Mouse (Mus musculus) small intestine, adult 2 months (tissue): ENCODE data around the gene Cpm.

Experiments used
- CTCF ChIP-seq: fragments of 200-500 bp; IDR thresholded peaks from 2 replicates; pipeline ENCODE4 v1.5.1; 2012; ENCODE audit warnings: low read depth, mild to moderate bottlenecking, control low read depth, inconsistent platforms, low read length, moderate library complexity, mixed read lengths; ENCODE audit not compliant: insufficient replicate concordance, insufficient read length; ENCODE audit errors: extremely low read depth
- POLR2A ChIP-seq: fragments of 200-500 bp; IDR thresholded peaks from 2 replicates; pipeline ENCODE4 v1.6.1; 2012; ENCODE audit warnings: low read depth, mild to moderate bottlenecking, control low read depth, inconsistent platforms, low read length, moderate library complexity

DNA sequence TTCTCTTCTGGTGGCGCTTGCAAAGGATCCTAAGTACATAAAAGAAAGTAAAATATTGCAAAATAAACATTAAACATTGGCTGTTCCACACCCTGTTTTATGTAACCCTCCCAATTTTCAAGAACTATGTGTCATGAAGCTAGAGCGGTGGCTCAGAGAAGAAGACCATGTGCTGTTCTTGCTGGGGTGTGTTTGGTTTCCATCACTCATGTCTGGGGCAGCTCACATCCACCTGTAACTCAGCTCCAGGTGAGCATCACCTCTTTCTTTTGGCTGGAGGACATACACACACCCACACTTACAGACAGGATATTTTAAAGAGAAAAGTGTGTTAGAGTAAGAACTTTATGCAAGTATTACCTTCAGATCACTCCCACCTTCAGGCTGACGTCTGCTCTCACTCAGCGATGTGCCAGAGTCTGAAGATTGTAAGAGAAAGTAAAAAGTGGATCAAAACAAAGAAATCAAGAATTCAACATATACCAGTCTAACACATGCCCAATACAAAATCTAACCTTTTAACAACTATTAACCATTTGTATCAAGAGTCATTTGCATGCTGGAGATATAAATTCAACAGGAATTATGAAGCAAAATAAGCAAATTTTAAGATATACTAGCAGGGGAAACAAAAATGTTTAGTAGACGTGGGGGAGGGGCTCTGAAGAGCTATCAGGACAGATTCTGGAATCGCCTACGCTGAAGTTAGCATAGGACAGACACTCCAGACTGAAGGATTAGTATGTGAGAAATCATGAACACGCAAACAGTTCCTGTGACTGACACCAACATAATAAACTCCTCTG is 66.9 kb downstream of the Cpm start:
- no peak for TF ChIP-seq CTCF
- no peak for TF ChIP-seq POLR2A
